Mouse (Mus musculus) C2C12 (cell line): ENCODE results near the gene Itprip.

Experiments used
- CTCF ChIP-seq: IDR thresholded peaks from one replicate; pipeline ENCODE4 v1.5.1; 2011; ENCODE audit not compliant: control insufficient read depth, insufficient read depth, insufficient read length
- MAX ChIP-seq: IDR thresholded peaks from one replicate; pipeline ENCODE4 v1.6.1; 2011; ENCODE audit warnings: mild to moderate bottlenecking, control low read depth
- MYOD1 ChIP-seq: IDR thresholded peaks from one replicate; pipeline ENCODE4 v1.6.1; 2011; ENCODE audit warnings: low read depth; ENCODE audit not compliant: control insufficient read depth, insufficient read length

- no peak for TF ChIP-seq MYOD1
- no peak for TF ChIP-seq CTCF
- no peak for TF ChIP-seq MAX
Observed at GRCm38 (mm10) chr19:47909387-47910116, 9.5 kb downstream of the Itprip start.
